Mouse (Mus musculus) heart, embryonic 14.5 days (tissue): ENCODE results near the gene Prepl. TPM values are rescaled to one million over a fixed set of nuclear protein-coding genes. Genes with fewer than 3 reads are reported as not detected.

Experiments used
- ATAC-seq: fragments of 200-750 bp; cut with Nextera tagmentation; 2 replicates; pipeline ENCODE4 v1.8.0; 2017; ENCODE audit warnings: low read depth, moderate TSS enrichment; ENCODE audit not compliant: insufficient number of reproducible peaks, insufficient read depth, low FRiP score
- H3K27ac ChIP-seq, 2 experiments: fragments of 200-500 bp in 1 of 2; fragments of 300-500 bp in 1 of 2; sonication (generic) in 1 of 2; replicated peaks in 1 of 2; 2 replicates each; pipeline ENCODE4 v1.5.1; 2012 to 2014; ENCODE audit warnings: low read depth in 2 of 2, low read length in 2 of 2, control low read depth in 1 of 2, mild to moderate bottlenecking in 1 of 2, mixed read lengths in 1 of 2; ENCODE audit not compliant: control insufficient read depth in 1 of 2, insufficient read depth in 1 of 2
- H3K27me3 ChIP-seq: fragments of 300-500 bp; sonication (generic); 2 replicates; pipeline ENCODE4 v1.6.1; 2014; ENCODE audit warnings: mild to moderate bottlenecking, low read length, control low read depth; ENCODE audit not compliant: control insufficient read depth, insufficient read depth
- H3K36me3 ChIP-seq: fragments of 300-500 bp; sonication (generic); 2 replicates; pipeline ENCODE4 v1.6.1; 2014; ENCODE audit warnings: mild to moderate bottlenecking, control low read depth, low read length, mixed read lengths; ENCODE audit not compliant: control insufficient read depth, insufficient read depth
- H3K4me1 ChIP-seq, 2 experiments: fragments of 200-500 bp in 1 of 2; fragments of 300-500 bp in 1 of 2; sonication (generic) in 1 of 2; 2 replicates each; pipeline ENCODE4 v1.6.1; 2012 to 2014; ENCODE audit warnings: low read length in 2 of 2, control low read depth in 1 of 2, mixed read lengths in 1 of 2; ENCODE audit not compliant: control insufficient read depth in 2 of 2, insufficient read depth in 2 of 2
- H3K4me2 ChIP-seq: fragments of 300-500 bp; sonication (generic); 2 replicates; pipeline ENCODE4 v1.6.1; 2014; ENCODE audit warnings: mild to moderate bottlenecking, low read length
- H3K4me3 ChIP-seq, 2 experiments: fragments of 200-500 bp in 1 of 2; fragments of 300-500 bp in 1 of 2; sonication (generic) in 1 of 2; 2 replicates each; pipeline ENCODE4 v1.5.1; 2012 to 2014; ENCODE audit warnings: low read length in 2 of 2, mild to moderate bottlenecking in 2 of 2, control low read depth in 1 of 2, low read depth in 1 of 2, moderate library complexity in 1 of 2; ENCODE audit not compliant: control insufficient read depth in 1 of 2, insufficient read depth in 1 of 2
- H3K9ac ChIP-seq: fragments of 300-500 bp; sonication (generic); 2 replicates; pipeline ENCODE4 v1.6.1; 2014; ENCODE audit warnings: mild to moderate bottlenecking, low read length
- H3K9me3 ChIP-seq: fragments of 300-500 bp; sonication (generic); 2 replicates; pipeline ENCODE4 v1.6.1; 2016; ENCODE audit warnings: low read length, control low read depth; ENCODE audit not compliant: control insufficient read depth
- WGBS: fragments of 180-500 bp; shearing (Covaris S2); extraction: QIAGEN DNeasy Blood & Tissue Kit; methylation state at CpG from one replicate; pipeline ENCODE4 v1.1.7; 2014; 5-methylcytosine and 5-hydroxymethylcytosine counted together
- polyA plus RNA-seq: library from polyadenylated mRNA; unstranded; fragments of >200 nt; fragmentation: Nextera tagmentation; extraction: Ambion mirVana; gene quantifications from 2 replicates; pipeline ENCODE4 v1.2.1, GENCODE M21; 2014

The Prepl gene
- polyA plus RNA-seq, 1 experiment from 2014 or later = 31.5 TPM

- H3K4me3 ChIP-seq = no peak overlapping the region
- 71% methylated on average over 3 of the region's 3 CpGs for WGBS
- no peak overlapping the region for H3K27ac ChIP-seq
- peaks cover 2 to 3% of the 10 kb centered on the region in 2 experiments; a peak in 1 of 4 replicates for H3K4me1 ChIP-seq
- no peaks in the 10 kb centered on the region for H3K27me3 ChIP-seq
- H3K9ac ChIP-seq = no peak overlapping the region
- no peaks in the 10 kb centered on the region for H3K9me3 ChIP-seq
- no peak for ATAC-seq
- H3K36me3 ChIP-seq = no peaks in the 10 kb centered on the region
- no peak overlapping the region for H3K4me2 ChIP-seq
Observed at GRCm38 (mm10) chr17:85033087-85033486, 57.0 kb downstream of the Prepl start.

GRCm38 (mm10) chr17:85030651-85031050 lies 59.4 kb downstream of the Prepl start:
- H3K4me2 ChIP-seq = no peak overlapping the region
- H3K27me3 ChIP-seq = no peaks in the 10 kb centered on the region
- no peak for ATAC-seq
- no peaks in the 10 kb centered on the region for H3K9me3 ChIP-seq
- WGBS = 54% methylated on average over 5 of the region's 5 CpGs
- H3K4me1 ChIP-seq = peaks cover 2 to 3% of the 10 kb centered on the region in 2 experiments; a peak in 1 of 4 replicates
- no peak overlapping the region for H3K27ac ChIP-seq
- no peaks in the 10 kb centered on the region for H3K36me3 ChIP-seq
- H3K4me3 ChIP-seq = no peak overlapping the region
- no peak overlapping the region for H3K9ac ChIP-seq

- Histone ChIP-seq H3K36me3 (no peaks in the 10 kb centered on the region), H3K4me3 (no peak overlapping the region), H3K9me3 (no peaks in the 10 kb centered on the region), H3K9ac (no peak overlapping the region), H3K4me2 (no peak overlapping the region), H3K27ac (no peak overlapping the region), H3K27me3 (no peaks in the 10 kb centered on the region), H3K4me1 (no peaks in the 10 kb centered on the region; a peak in 1 of 4 replicates)
- no peak for ATAC-seq
- WGBS = 91% methylated on average over 10 of the region's 10 CpGs
Observed at GRCm38 (mm10) chr17:85028797-85029196, 61.2 kb downstream of the Prepl start.

GRCm38 (mm10) chr17:85028093-85028739 lies 61.8 kb downstream of the Prepl start, which contains the start of gene Slc3a1:
Slc3a1 (plus strand) TSS chr17:85028376.
- 90% methylated on average over 20 of the region's 20 CpGs for WGBS
- no peak for ATAC-seq
- H3K27me3 ChIP-seq = no peaks in the 10 kb centered on the region
- no peak within 1 kb of the TSS for H3K4me2 ChIP-seq
- no peak within 1 kb of the TSS for H3K27ac ChIP-seq
- H3K36me3 ChIP-seq = no peaks in the 10 kb centered on the region
- H3K4me3 ChIP-seq = no peak within 1 kb of the TSS
- no peaks in the 10 kb centered on the region for H3K9me3 ChIP-seq
- no peak within 1 kb of the TSS for H3K9ac ChIP-seq
- no peaks in the 10 kb centered on the region for H3K4me1 ChIP-seq

GRCm38 (mm10) chr17:85027247-85027646 lies 62.8 kb downstream of the Prepl start:
- Histone ChIP-seq H3K9ac (no peak overlapping the region), H3K4me1 (no peaks in the 10 kb centered on the region), H3K4me3 (no peak overlapping the region), H3K36me3 (no peaks in the 10 kb centered on the region), H3K27ac (no peak overlapping the region), H3K27me3 (no peaks in the 10 kb centered on the region), H3K4me2 (no peak overlapping the region), H3K9me3 (no peaks in the 10 kb centered on the region)
- 84% methylated on average over 3 of the region's 3 CpGs for WGBS
- no peak for ATAC-seq

GRCm38 (mm10) chr17:85026436-85026835 lies 63.6 kb downstream of the Prepl start:
- Histone ChIP-seq H3K27ac (no peak overlapping the region), H3K4me3 (no peak overlapping the region), H3K36me3 (no peaks in the 10 kb centered on the region), H3K9me3 (no peaks in the 10 kb centered on the region), H3K9ac (no peak overlapping the region), H3K27me3 (no peaks in the 10 kb centered on the region), H3K4me2 (no peak overlapping the region), H3K4me1 (no peaks in the 10 kb centered on the region)
- WGBS = 93% methylated on average over 6 of the region's 6 CpGs
- no peak for ATAC-seq

- WGBS = 92% methylated on average over 6 of the region's 6 CpGs
- ATAC-seq = no peak
- no peak overlapping the region for H3K27ac ChIP-seq
Observed at GRCm38 (mm10) chr17:85025151-85025550, 64.9 kb downstream of the Prepl start.

GRCm38 (mm10) chr17:85024237-85024636 lies 65.8 kb downstream of the Prepl start:
- no peak overlapping the region for H3K4me3 ChIP-seq
- ATAC-seq = no peak
- H3K9me3 ChIP-seq = no peaks in the 10 kb centered on the region
- no peaks in the 10 kb centered on the region for H3K27me3 ChIP-seq
- H3K27ac ChIP-seq = no peak overlapping the region
- no peak overlapping the region for H3K4me2 ChIP-seq
- WGBS = 91% methylated on average over 8 of the region's 8 CpGs
- no peaks in the 10 kb centered on the region for H3K36me3 ChIP-seq
- no peaks in the 10 kb centered on the region for H3K4me1 ChIP-seq
- H3K9ac ChIP-seq = no peak overlapping the region

More at GRCm38 (mm10) chr17:85025151-85025550, 64.9 kb downstream of the Prepl start:
- Histone ChIP-seq H3K27me3 (no peaks in the 10 kb centered on the region), H3K9me3 (no peaks in the 10 kb centered on the region), H3K4me3 (no peak overlapping the region), H3K4me2 (no peak overlapping the region), H3K36me3 (no peaks in the 10 kb centered on the region), H3K4me1 (no peaks in the 10 kb centered on the region), H3K9ac (no peak overlapping the region)
